Mouse (Mus musculus): ENCODE data around the gene Copg2.

DNA sequence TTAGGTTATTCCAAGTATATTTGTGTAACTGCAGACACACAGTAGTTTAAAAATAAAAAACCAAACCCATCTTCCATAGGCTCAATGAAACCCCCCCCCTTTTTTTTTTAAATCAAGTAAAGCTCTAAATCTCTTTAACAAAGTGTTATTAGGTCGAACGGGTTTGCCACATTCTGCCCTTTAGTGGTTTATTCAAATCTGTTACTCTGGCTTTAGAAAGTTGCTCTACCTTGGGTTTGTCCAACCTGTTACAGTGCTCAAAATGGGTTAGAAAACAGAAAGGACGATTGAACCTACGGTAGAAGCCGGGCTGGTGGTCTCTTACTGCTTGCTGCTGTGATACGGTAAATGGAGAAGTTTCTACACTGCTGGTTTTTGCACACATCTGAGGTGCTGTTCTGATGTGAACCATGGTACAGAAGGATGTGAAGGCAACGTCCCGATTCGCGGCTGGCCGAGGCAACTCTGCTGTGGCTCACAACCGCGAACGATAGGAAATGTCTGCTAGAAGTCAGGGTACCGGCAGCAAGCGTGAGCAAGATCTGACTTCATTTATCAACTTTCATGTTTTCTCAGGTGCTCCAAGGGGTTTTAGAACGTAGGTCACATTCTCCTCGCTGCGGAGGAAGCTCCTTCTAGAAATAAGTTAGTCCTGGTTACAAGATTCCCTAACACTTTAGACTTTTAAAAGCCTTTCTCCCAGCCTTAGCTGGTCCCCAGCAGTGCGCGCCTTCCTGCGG is 161.4 kb downstream of the Copg2 start:
- TF ChIP-seq NANOG (IDR thresholded peaks at IDR 0.05; ENCODE audit: borderline replicate concordance, low read length) (no peak), CTCF (conservative IDR thresholded peaks at IDR 0.05; ENCODE audit: low read length) (no peak), POU5F1 (IDR thresholded peaks at IDR 0.05; ENCODE audit: borderline replicate concordance, low read length) (no peak)

Data from E14TG2a.4 (cell line).